Mouse (Mus musculus) liver, embryonic 11.5 days (tissue): ENCODE measurements around the gene S1pr5. TPM values are rescaled to one million over a fixed set of nuclear protein-coding genes. Genes with fewer than 3 reads are reported as not detected.
"Not testable (repeated sequence)": the region's sequence is repeated elsewhere in the genome, so short reads cannot be mapped to it uniquely, and the experiment has no call there.

ENCODE experiments used
- ATAC-seq: fragments of 200-750 bp; cut with Nextera tagmentation; replicated peaks from 2 replicates; pipeline ENCODE4 v1.8.0; 2017; ENCODE audit warnings: moderate number of reproducible peaks, mild to moderate bottlenecking, moderate TSS enrichment, moderate library complexity; ENCODE audit not compliant: low FRiP score
- DNase-seq: peaks from one replicate; pipeline ENCODE4 v3.0.0-alpha.2; 2017; ENCODE audit warnings: low spot score
- H3K27ac ChIP-seq: fragments of 300-500 bp; sonication (generic); 2 replicates; pipeline ENCODE4 v1.5.1; 2014; ENCODE audit warnings: mild to moderate bottlenecking, low read depth, low read length, control low read depth
- H3K27me3 ChIP-seq: fragments of 300-500 bp; sonication (generic); replicated peaks from 2 replicates; pipeline ENCODE4 v1.6.1; 2014; ENCODE audit warnings: low read length, mixed read lengths; ENCODE audit not compliant: control insufficient read depth, insufficient read depth
- H3K36me3 ChIP-seq: fragments of 300-500 bp; sonication (generic); 2 replicates; pipeline ENCODE4 v1.6.1; 2014; ENCODE audit warnings: mild to moderate bottlenecking, low read length, moderate library complexity, mixed read lengths; ENCODE audit not compliant: control insufficient read depth, insufficient read depth
- H3K4me1 ChIP-seq: fragments of 300-500 bp; sonication (generic); replicated peaks from 2 replicates; pipeline ENCODE4 v1.6.1; 2014; ENCODE audit warnings: low read length, mixed read lengths; ENCODE audit not compliant: control insufficient read depth, insufficient read depth
- H3K4me2 ChIP-seq: fragments of 300-500 bp; sonication (generic); 2 replicates; pipeline ENCODE4 v1.6.1; 2014; ENCODE audit warnings: mild to moderate bottlenecking, control low read depth, moderate library complexity
- H3K4me3 ChIP-seq: fragments of 300-500 bp; sonication (generic); 2 replicates; pipeline ENCODE4 v1.5.1; 2014; ENCODE audit warnings: low read depth, low read length, control low read depth
- H3K9ac ChIP-seq: fragments of 300-500 bp; sonication (generic); 2 replicates; pipeline ENCODE4 v1.6.1; 2014; ENCODE audit warnings: low read depth, low read length, control low read depth
- H3K9me3 ChIP-seq: fragments of 300-500 bp; sonication (generic); 2 replicates; pipeline ENCODE4 v1.6.1; 2016; ENCODE audit warnings: low read length, inconsistent platforms, mixed read lengths; ENCODE audit not compliant: control insufficient read depth
- WGBS: fragments of 180-500 bp; shearing (Covaris S2); extraction: QIAGEN DNeasy Blood & Tissue Kit; methylation state at CpG from one replicate; pipeline ENCODE4 v1.1.7; 2014; 5-methylcytosine and 5-hydroxymethylcytosine counted together
- polyA plus RNA-seq: library from polyadenylated mRNA; unstranded; fragments of >200 nt; fragmentation: Nextera tagmentation; extraction: Ambion mirVana; gene quantifications from 2 replicates; pipeline ENCODE4 v1.2.1, GENCODE M21; 2014

Gene S1pr5
- polyA plus RNA-seq, 1 experiment from 2014 or later = not detected

DNA sequence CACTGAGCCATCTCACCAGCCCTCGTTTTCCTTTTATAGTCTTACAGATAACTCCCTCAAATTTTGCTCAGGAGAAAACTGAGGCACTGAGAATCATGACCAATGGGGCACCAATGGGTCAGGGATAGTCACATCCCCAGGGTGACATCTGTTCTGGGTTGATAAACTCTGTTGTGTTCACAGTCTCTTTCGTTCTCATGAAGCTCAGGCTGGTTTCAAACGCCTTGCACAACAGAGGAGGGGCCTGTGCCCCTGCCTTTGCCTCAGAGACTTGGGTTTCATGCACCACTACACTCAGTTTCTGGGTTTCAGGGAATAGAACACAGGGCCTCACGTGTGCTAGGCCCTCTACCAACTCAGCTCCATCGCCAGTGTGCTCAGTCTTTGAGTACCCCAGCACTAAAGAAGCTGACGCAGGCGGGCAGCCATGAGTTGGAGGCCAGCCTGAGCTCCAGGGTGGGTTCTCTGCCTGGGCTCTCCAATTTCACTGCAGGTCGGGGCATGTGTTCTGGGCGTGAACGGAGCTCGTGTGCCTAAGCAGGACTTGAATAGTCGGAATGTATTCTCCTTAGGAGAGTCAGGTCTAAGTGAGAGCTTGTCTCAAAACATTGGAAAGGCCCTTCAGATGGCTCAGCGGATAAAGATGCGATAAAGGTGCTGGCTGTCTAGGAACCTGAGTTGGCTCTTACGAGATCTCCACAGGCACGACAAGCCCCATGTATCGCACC lies 16.2 kb upstream of the S1pr5 start:
- no peak for DNase-seq
- Histone ChIP-seq H3K4me1 (peaks cover 23% of the 10 kb centered on the region), H3K4me2 (peak overlapping the region; percentile 76)

DNA sequence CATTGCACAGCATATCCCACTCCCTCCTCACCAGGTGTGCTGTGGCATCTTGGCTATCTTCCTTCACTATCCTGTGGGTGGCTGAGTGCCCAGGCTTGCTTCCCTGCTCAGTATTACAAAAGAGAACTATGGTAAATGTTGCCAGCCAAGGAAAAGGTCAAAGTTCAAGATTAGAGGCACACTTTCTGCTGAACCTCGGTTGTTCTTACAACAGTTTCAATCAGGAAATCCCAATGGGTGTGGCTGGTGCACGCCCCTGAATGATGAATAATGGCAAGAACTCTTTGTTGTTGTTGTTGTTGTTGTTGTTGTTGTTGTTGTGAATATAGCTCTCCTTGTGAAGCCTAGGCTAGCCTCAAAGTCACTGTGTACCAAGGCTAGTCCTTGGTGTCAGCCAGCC lies 13.6 kb upstream of the S1pr5 start:
- H3K9ac ChIP-seq = no peak overlapping the region
- no peak overlapping the region for H3K27ac ChIP-seq
- 50% methylated on average over 2 of the region's 2 CpGs for WGBS
- no peaks in the 10 kb centered on the region for H3K27me3 ChIP-seq
- H3K9me3 ChIP-seq = no peaks in the 10 kb centered on the region
- ATAC-seq (no peak), DNase-seq (no peak)
- no peak overlapping the region for H3K4me2 ChIP-seq
- H3K36me3 ChIP-seq = peaks cover 2% of the 10 kb centered on the region; the same call in 1 of the 2 replicates
- peaks cover 20% of the 10 kb centered on the region for H3K4me1 ChIP-seq
- no peak overlapping the region for H3K4me3 ChIP-seq

More for the DNA sequence above, 16.2 kb upstream of the S1pr5 start:
- H3K4me3 ChIP-seq = peak overlapping the region; percentile 85
- H3K36me3 ChIP-seq = peaks cover 16% of the 10 kb centered on the region
- H3K9ac ChIP-seq = peak overlapping the region; percentile 60
- ATAC-seq = peak; percentile 81
- peak overlapping the region; percentile 97 for H3K27ac ChIP-seq
- H3K27me3 ChIP-seq = no peaks in the 10 kb centered on the region
- no peaks in the 10 kb centered on the region for H3K9me3 ChIP-seq
- 17% methylated on average over 17 of the region's 17 CpGs for WGBS

DNA sequence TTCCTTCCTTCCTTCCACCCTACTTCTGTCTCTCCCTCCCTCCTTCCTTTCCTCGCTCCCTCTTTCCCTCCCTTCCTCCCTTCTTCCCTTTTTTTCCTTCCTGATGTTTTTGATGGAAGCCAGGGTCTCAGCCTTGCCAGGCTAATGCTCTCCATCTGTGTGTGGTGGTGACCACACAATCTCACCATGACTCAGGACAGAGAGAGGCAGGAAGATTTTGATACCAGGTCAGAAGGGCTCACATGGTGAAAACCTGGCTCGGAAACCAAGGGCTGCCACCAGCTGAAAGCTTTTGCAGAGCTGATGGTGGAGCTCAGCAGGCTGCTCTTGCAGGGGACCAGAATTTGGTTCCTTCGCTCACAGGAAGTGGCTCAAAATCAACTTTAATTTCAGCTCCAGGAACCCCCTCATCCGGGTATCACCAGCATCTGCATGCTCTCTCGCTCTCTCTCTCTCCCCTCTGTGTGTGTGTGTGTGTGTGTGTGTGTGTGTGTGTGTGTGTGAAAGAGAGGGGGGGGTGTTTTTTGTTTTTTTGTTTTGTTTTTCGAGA lies 12.3 kb upstream of the S1pr5 start:
- no peak for DNase-seq
- H3K27ac ChIP-seq = no peak overlapping the region
- no peak for ATAC-seq

DNA sequence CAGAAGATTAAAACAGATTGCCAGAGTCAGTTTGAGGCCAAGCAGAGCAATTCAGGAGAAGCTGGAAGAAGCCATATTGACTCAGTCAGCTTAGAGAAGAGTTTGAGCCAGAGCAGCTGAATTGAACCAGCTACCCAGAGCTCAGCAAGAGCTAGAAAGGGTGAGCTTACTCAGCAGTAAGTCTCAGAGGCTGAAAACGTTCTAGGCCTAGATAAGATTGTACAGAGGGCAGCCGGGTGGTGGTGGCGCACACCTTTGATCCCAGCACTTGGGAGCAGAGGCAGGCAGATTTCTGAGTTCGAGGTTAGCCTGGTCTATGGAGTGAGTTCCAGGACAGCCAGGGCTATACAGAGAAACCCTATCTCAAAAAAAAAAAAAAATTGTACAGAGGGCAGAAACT lies 8.1 kb upstream of the S1pr5 start:
- ATAC-seq, H3K4me2 ChIP-seq, H3K4me1 ChIP-seq, H3K9ac ChIP-seq, DNase-seq, H3K9me3 ChIP-seq, H3K27ac ChIP-seq, H3K36me3 ChIP-seq, H3K4me3 ChIP-seq: not testable (repeated sequence)
- H3K27me3 ChIP-seq = peaks cover 13% of the 10 kb centered on the region
- 63% methylated on average over 4 of the region's 4 CpGs for WGBS

More for the DNA sequence above, 12.3 kb upstream of the S1pr5 start:
- WGBS = 66% methylated on average over 6 of the region's 6 CpGs
- no peak overlapping the region for H3K4me3 ChIP-seq
- H3K9ac ChIP-seq = no peak overlapping the region
- H3K9me3 ChIP-seq = no peaks in the 10 kb centered on the region
- H3K4me2 ChIP-seq = no peak overlapping the region
- no peaks in the 10 kb centered on the region for H3K36me3 ChIP-seq
- H3K27me3 ChIP-seq = no peaks in the 10 kb centered on the region
- H3K4me1 ChIP-seq = peaks cover 11% of the 10 kb centered on the region

DNA sequence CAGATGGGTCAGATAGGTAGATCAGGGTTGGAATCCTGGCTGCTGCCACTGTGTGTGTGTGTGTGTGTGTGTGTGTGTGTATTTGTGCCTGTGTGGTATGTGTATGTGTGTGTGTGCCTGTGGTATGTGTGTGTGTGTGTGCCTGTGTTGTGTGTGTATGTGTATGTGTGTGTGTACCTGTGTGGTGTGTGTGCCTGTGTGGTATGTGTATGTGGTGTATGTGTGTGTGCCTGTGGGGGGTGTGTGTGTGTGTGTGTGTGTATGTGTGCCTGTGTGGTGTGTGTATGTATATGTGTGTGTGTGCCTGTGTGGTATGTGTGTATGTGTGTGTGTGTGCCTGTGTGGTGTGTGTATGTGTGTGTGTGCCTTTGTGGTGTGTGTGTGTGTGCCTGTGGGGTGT lies 6.4 kb upstream of the S1pr5 start:
- no peak overlapping the region for H3K9ac ChIP-seq
- H3K4me1 ChIP-seq = no peaks in the 10 kb centered on the region
- ATAC-seq (no peak), DNase-seq (no peak)
- H3K27ac ChIP-seq = no peak overlapping the region
- no peak overlapping the region for H3K4me3 ChIP-seq
- no peak overlapping the region for H3K4me2 ChIP-seq
- H3K36me3 ChIP-seq = no peaks in the 10 kb centered on the region
- H3K9me3 ChIP-seq = no peaks in the 10 kb centered on the region
- H3K27me3 ChIP-seq = peaks cover 29% of the 10 kb centered on the region

DNA sequence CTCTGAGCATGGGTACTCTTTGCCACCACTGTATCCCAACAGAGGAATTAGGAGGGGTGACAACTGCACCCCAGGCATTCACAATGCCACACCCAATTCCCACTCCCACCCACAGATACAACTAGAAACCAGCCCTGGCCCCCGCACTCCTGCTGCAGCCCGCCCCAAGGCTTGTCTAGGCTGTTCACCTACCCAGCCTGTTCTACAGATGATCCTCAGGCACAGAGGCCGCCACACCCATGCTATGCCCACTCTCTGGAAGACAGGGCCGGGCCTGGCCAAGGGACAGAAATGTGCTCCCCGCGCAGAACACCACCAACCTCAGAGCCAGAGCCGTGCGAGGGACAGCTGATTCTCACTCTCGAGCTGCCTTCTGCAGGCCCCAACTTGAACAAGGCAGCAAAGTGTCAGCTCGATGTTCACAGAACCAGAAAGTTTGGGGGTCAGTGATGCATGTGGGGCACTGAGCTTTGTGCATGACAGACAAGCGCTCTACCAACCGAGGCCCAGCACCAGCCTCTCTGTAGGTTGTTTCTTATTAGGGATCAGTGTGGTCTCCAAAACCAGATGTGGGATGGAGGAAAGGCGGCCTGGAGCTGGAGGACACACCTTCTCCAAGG lies 3.0 kb upstream of the S1pr5 start:
- H3K4me1 ChIP-seq = peaks cover 4% of the 10 kb centered on the region; the same call in 1 of the 2 replicates
- DNase-seq (no peak), ATAC-seq (no peak)
- no peak overlapping the region for H3K4me3 ChIP-seq
- H3K4me2 ChIP-seq = no peak overlapping the region
- H3K36me3 ChIP-seq = no peaks in the 10 kb centered on the region
- H3K9ac ChIP-seq = no peak overlapping the region
- H3K27ac ChIP-seq = no peak overlapping the region
- 59% methylated on average over 13 of the region's 13 CpGs for WGBS
- H3K9me3 ChIP-seq = no peaks in the 10 kb centered on the region
- H3K27me3 ChIP-seq = peaks cover 59% of the 10 kb centered on the region

DNA sequence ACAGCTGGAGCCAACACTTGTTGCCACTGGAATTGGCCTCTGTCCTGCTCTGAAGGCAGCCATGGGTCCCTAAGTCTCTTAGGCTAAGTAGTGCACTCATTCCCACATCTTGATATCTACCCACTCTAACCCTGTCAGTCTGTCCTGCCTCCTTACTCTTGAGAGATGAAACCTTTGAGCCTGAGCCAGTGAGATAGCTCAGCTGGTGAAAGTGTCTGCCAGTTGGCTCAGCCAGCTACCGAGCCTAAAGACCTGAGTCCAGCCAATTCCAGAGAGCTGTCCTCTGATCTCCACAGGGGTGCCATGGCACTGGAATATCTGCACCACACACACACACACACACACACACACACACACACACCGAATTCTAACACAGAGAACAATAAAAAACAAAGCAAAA lies 2.3 kb upstream of the S1pr5 start:
- Histone ChIP-seq H3K27ac (no peak overlapping the region), H3K9me3 (no peaks in the 10 kb centered on the region), H3K36me3 (no peaks in the 10 kb centered on the region), H3K4me3 (no peak overlapping the region), H3K27me3 (peaks cover 66% of the 10 kb centered on the region), H3K4me1 (peaks cover 4% of the 10 kb centered on the region; the same call in 1 of the 2 replicates), H3K4me2 (no peak overlapping the region), H3K9ac (no peak overlapping the region)
- DNase-seq = no peak
- ATAC-seq = no peak
- WGBS = 51% methylated on average over 2 of the region's 2 CpGs

DNA sequence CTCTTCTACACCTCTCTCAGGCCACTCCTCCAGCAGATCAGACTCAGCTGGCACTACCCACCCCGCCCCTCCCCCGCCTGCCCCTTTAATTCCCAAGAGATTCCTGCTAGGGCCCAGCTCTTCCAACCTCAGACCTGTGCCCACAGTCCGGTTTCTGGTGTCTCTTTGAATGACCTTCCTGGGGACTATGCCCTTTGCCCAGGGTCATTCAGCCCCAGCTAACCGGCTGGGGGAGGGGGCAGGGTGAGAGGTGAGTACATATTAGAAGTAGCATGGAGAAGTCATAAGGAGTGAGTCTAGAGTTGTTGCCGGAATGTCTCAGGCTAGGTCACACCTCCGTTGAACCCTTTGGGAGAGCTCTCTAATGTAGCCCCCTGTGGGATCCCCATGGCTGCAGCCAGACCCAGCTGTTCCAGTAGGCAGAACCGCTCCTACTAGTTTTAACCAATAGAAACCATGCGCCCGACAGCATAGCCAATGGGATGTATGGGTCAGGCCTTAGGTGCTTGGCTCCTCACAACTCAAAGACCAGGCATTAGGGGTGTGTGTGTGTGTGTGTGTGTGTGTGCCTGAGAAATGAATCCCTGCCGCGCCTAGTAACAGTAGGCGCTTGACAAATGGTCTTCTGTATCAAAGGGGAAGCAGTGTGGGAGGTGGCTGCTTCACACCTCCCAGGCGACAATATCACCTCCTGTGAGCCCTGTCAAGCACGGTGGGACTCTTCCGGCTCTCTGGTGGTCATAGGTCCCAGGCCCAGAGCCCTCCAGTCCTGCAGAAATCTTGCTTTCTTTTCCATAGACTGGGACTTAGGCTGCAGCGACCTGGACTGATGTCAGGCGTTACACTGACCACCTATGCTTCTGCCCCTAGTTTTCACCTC lies 1.6 kb upstream of the S1pr5 start:
- 19% methylated on average over 17 of the region's 17 CpGs for WGBS
- H3K27me3 ChIP-seq = peaks cover 73% of the 10 kb centered on the region
- no peak overlapping the region for H3K27ac ChIP-seq
- peaks cover 4% of the 10 kb centered on the region; the same call in 1 of the 2 replicates for H3K4me1 ChIP-seq
- no peak overlapping the region for H3K4me3 ChIP-seq
- H3K36me3 ChIP-seq = no peaks in the 10 kb centered on the region
- H3K4me2 ChIP-seq = no peak overlapping the region
- DNase-seq (no peak), ATAC-seq (peak; percentile 45; the same call in 1 of the 2 replicates)
- no peak overlapping the region for H3K9ac ChIP-seq
- no peaks in the 10 kb centered on the region for H3K9me3 ChIP-seq
